Mouse (Mus musculus) ES-E14 (cell line): ENCODE data around the gene Tmem185b.

ENCODE experiments used
- HCFC1 ChIP-seq: IDR thresholded peaks from 2 replicates; pipeline ENCODE4 v1.6.1; 2012; ENCODE audit warnings: low read length, inconsistent platforms, borderline replicate concordance; ENCODE audit not compliant: insufficient read depth
- ZC3H11A ChIP-seq: IDR thresholded peaks from 2 replicates; pipeline ENCODE4 v1.6.1; 2012; ENCODE audit warnings: low read depth, mild to moderate bottlenecking, inconsistent platforms, low read length, borderline replicate concordance
- ZNF384 ChIP-seq: IDR thresholded peaks from 2 replicates; pipeline ENCODE4 v1.6.1; 2012; ENCODE audit warnings: low read depth, low read length, inconsistent platforms

DNA sequence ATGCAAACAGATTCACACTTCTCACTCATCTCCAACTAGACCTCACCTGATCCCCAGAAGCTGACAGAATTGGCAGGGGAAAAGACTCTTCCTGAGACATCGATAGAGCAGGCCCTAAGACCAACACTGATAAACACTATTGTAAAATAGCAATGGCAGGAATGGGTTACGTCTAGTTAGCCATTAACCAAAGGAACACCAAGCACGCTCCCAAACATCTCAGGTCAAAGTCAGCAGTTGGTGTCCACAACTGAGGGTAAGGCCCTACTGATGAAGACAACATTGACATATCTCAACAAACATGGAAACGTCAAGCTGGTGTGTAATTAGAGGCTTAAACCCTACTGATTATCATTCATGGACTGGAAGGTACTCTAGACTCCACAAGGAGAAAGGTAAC is 39.6 kb downstream of the Tmem185b start:
- TF ChIP-seq HCFC1 (no peak), ZC3H11A (no peak), ZNF384 (no peak)
